Mouse (Mus musculus): Measurements from ENCODE around the gene Olfr713. TPM values are rescaled to one million over a fixed set of nuclear protein-coding genes. Genes with fewer than 3 reads are reported as not detected.

The Olfr713 gene
- polyA plus RNA-seq (2012; ENCODE audit: insufficient read depth, insufficient read length, missing spikeins): not detected in 2 replicates

DNA sequence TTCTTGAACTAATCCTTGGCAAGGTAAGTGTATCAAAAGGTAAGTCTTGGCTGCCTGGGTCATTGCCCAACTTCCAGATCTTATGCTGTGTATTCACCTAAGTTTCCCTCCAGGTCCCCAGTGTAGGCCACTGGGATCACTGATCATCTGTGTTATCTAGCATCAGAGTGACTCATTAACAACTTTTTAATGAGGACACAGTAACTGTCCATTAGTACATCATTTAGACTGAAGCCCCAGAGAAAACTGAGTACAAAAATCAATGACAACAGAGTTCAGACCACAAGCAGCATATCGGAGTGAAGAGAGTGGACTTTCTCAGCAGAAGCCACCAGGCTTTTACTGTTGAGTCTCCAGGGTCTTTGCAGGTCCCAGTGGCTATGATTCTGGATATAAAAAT lies at the start of gene Olfr713:
Gene Olfr713, plus strand, starts transcription at position 301 of the 400 bp plus-strand sequence.
- no peaks in the 10 kb centered on the region for H3K4me1 ChIP-seq (ENCODE audit: control insufficient read depth, insufficient read depth, insufficient read length, low read length)
- no peak within 1 kb of the TSS for H3K27ac ChIP-seq (replicated peaks; ENCODE audit: low read depth, low read length)
- no peak within 1 kb of the TSS for H3K4me3 ChIP-seq (ENCODE audit: insufficient read depth, low read depth, low read length)

DNA sequence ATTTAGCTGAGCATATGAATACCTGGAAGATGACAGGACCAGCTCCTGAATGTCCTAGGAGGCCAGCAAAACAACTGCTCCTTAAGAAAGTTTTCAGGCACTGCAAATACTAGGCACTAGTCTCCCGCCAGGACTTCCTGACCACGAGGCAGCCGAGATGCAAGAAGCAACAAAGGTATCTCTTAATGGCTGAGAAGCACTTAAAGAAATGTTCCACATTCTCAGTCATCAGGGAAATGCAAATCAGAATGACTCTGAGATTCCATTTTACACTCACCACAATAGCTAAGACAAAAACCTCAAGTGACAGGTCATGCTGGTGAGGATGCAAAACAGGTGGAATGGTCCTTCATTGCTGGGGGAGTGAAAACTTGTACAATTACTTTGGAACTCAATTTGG lies 45.7 kb upstream of the Olfr713 start:
- no peaks in the 10 kb centered on the region for H3K4me1 ChIP-seq (ENCODE audit: control insufficient read depth, insufficient read depth, insufficient read length, low read length)
- H3K27ac ChIP-seq (replicated peaks; ENCODE audit: low read depth, low read length): no peak overlapping the region
- no peak overlapping the region for H3K4me3 ChIP-seq (ENCODE audit: insufficient read depth, low read depth, low read length)

DNA sequence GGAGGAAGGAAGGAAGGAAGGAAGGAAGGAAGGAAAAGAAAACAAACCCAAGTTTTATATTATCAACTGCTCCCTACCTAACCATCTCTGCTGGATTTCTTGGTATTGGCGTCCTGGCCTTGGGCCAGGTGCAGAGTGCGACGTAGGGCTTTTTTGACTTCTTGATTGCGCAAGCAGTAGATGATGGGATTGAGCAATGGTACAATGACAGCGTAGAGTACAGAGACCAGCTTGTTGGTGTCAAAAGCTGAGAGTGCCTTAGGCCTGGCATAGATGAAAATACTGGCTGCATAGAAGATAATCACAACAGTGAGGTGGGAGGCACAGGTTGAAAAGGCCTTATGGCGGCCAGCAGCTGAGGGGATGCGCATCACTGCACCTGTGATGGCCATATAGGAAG lies 30.2 kb upstream of the Olfr713 start:
- Histone ChIP-seq H3K4me3 (ENCODE audit: insufficient read depth, low read depth, low read length) (no peak overlapping the region), H3K4me1 (ENCODE audit: control insufficient read depth, insufficient read depth, insufficient read length, low read length) (no peaks in the 10 kb centered on the region), H3K27ac (replicated peaks; ENCODE audit: low read depth, low read length) (no peak overlapping the region)

- Histone ChIP-seq H3K4me1 (ENCODE audit: control insufficient read depth, insufficient read depth, insufficient read length, low read length) (no peaks in the 10 kb centered on the region), H3K4me3 (ENCODE audit: insufficient read depth, low read depth, low read length) (no peak overlapping the region), H3K27ac (replicated peaks; ENCODE audit: low read depth, low read length) (no peak overlapping the region)
Measured at GRCm38 (mm10) chr7:107004169-107004568, 26.8 kb upstream of the Olfr713 start.

DNA sequence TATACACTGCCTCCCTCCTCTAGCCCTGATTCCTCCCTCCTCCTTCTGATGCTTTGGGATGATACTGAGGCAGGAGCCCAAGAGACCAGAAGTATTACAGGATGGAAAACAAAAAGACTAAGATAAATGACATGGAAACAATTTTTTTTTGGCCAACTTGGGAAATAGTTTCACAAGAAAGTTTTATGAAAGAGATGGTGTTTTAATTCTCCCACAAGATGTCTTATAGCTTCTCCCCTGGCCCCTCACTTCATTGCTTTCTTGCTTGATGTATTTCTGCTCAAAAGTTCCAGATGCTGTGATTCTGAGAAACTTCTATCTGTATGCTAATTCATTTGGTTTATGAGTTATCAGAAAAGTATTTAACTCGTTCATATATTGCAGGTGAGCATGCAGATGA lies 25.0 kb upstream of the Olfr713 start, which contains the start of gene Olfr2:
Gene Olfr2, minus strand, starts transcription at position 101 of the 400 bp plus-strand sequence.
- Histone ChIP-seq H3K4me1 (ENCODE audit: control insufficient read depth, insufficient read depth, insufficient read length, low read length) (no peaks in the 10 kb centered on the region), H3K4me3 (ENCODE audit: insufficient read depth, low read depth, low read length) (no peak within 1 kb of the TSS), H3K27ac (replicated peaks; ENCODE audit: low read depth, low read length) (no peak within 1 kb of the TSS)

DNA sequence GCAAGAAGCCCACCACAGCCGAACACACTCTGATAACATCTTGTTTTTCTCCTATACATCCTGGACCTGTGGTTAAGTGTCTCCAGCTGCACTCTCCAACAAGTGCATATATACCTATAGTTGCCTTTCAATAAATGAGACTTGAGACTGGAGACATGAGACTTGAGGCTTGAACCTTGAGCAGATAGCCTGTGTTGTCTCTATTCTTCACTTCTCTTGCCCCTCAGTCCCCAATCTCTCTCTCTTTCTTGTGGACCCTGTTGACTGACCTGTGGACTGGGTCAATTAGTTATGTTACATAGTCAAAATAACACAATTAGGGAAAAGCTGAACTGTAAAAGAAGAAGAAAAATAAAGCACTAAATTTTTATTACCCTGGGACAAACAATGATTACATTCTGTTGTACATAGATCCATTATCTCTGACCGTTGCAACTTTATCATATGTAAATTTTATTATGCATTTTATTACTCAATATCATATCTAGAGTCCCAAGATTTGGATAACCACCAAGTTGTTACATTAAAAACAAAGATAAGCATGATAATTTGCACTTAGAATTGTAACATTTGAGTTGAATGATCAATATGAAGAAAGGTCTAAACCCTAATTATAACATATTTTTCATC lies 9.1 kb downstream of the Olfr713 start:
- Histone ChIP-seq H3K4me1 (ENCODE audit: control insufficient read depth, insufficient read depth, insufficient read length, low read length) (no peaks in the 10 kb centered on the region), H3K4me3 (ENCODE audit: insufficient read depth, low read depth, low read length) (no peak overlapping the region), H3K27ac (replicated peaks; ENCODE audit: low read depth, low read length) (no peak overlapping the region)

- no peaks in the 10 kb centered on the region for H3K4me1 ChIP-seq (ENCODE audit: control insufficient read depth, insufficient read depth, insufficient read length, low read length)
- no peak overlapping the region for H3K4me3 ChIP-seq (ENCODE audit: insufficient read depth, low read depth, low read length)
- no peak overlapping the region for H3K27ac ChIP-seq (replicated peaks; ENCODE audit: low read depth, low read length)
Measured at GRCm38 (mm10) chr7:107043136-107043535, 12.2 kb downstream of the Olfr713 start.

DNA sequence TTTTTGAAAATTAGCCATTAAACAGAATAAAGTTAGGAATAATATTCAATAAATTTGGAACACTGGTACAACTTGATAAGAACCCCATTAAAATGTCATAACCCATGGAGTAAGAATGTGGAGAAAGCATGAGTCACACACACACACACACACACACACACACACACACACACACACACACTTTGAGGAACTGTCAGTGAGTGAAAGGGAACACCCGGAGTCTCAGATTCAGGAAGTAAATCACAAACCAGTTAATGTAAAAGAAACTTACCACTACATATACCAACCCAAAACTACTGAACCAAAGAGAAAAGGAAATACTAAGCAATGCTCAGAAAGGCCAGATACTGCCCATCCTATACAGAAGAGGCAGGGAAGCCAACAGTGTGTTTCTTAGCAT lies 13.4 kb downstream of the Olfr713 start:
- H3K27ac ChIP-seq (replicated peaks; ENCODE audit: low read depth, low read length): no peak overlapping the region
- no peak overlapping the region for H3K4me3 ChIP-seq (ENCODE audit: insufficient read depth, low read depth, low read length)
- no peaks in the 10 kb centered on the region for H3K4me1 ChIP-seq (ENCODE audit: control insufficient read depth, insufficient read depth, insufficient read length, low read length)

- no peak overlapping the region for H3K4me3 ChIP-seq (ENCODE audit: insufficient read depth, low read depth, low read length)
- H3K27ac ChIP-seq (replicated peaks; ENCODE audit: low read depth, low read length): no peak overlapping the region
- no peaks in the 10 kb centered on the region for H3K4me1 ChIP-seq (ENCODE audit: control insufficient read depth, insufficient read depth, insufficient read length, low read length)
Measured at GRCm38 (mm10) chr7:107045833-107046232, 14.9 kb downstream of the Olfr713 start.

GRCm38 (mm10) chr7:107047578-107047977 lies 16.6 kb downstream of the Olfr713 start:
- H3K4me3 ChIP-seq (ENCODE audit: insufficient read depth, low read depth, low read length): peak overlapping the region; percentile 14; the same call in 1 of the 2 replicates
- H3K27ac ChIP-seq (replicated peaks; ENCODE audit: low read depth, low read length): no peak overlapping the region

DNA sequence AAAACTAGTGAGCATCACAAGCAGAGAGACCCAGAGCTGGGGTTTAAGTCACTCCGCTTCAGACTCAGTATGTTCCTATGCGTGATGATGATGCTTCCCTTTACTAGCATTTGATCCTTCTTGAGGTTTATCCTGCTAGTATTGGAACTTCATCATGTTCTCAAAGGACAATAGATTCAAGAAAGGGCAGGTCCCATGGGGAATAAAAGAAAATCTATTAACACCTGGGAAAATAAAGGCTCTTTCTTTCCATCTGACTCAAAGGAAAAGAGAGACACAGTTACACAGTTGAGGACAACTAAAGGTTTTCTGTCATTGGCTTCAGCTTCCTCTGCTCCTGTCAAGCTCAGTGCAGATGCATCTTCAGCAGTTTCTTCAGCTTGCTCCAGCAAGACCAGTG lies 39.7 kb downstream of the Olfr713 start, which contains the start of gene Olfr714:
Gene Olfr714, plus strand, starts transcription at position 301 of the 400 bp plus-strand sequence.
- Histone ChIP-seq H3K4me3 (ENCODE audit: insufficient read depth, low read depth, low read length) (no peak within 1 kb of the TSS), H3K4me1 (ENCODE audit: control insufficient read depth, insufficient read depth, insufficient read length, low read length) (no peaks in the 10 kb centered on the region), H3K27ac (replicated peaks; ENCODE audit: low read depth, low read length) (no peak within 1 kb of the TSS)

More at GRCm38 (mm10) chr7:107047578-107047977, 16.6 kb downstream of the Olfr713 start:
- H3K4me1 ChIP-seq (ENCODE audit: control insufficient read depth, insufficient read depth, insufficient read length, low read length): no peaks in the 10 kb centered on the region

Other genes with a start within 250 kb of the Olfr713 start
- gene Olfr699, start 238.0 kb upstream of the Olfr713 start, polyA plus RNA-seq (2012; ENCODE audit: insufficient read depth, insufficient read length, missing spikeins): not detected in 2 replicates
- gene Olfr700, start 222.3 kb upstream of the Olfr713 start, polyA plus RNA-seq (2012; ENCODE audit: insufficient read depth, insufficient read length, missing spikeins): not detected in 2 replicates
- gene Olfr701, start 217.0 kb upstream of the Olfr713 start, polyA plus RNA-seq (2012; ENCODE audit: insufficient read depth, insufficient read length, missing spikeins): not detected in 2 replicates
- not detected in 2 replicates for gene Olfr702, start 197.3 kb upstream of the Olfr713 start, polyA plus RNA-seq (2012; ENCODE audit: insufficient read depth, insufficient read length, missing spikeins)
- gene Olfr703, start 187.8 kb upstream of the Olfr713 start, polyA plus RNA-seq (2012; ENCODE audit: insufficient read depth, insufficient read length, missing spikeins): not detected in 2 replicates
- not detected in 2 replicates for gene Olfr704, start 168.0 kb upstream of the Olfr713 start, polyA plus RNA-seq (2012; ENCODE audit: insufficient read depth, insufficient read length, missing spikeins)
- not detected in 2 replicates for gene Olfr705, start 154.3 kb upstream of the Olfr713 start, polyA plus RNA-seq (2012; ENCODE audit: insufficient read depth, insufficient read length, missing spikeins)
- gene Olfr706, start 143.0 kb upstream of the Olfr713 start, polyA plus RNA-seq (2012; ENCODE audit: insufficient read depth, insufficient read length, missing spikeins): not detected in 2 replicates
- not detected in 2 replicates for gene Olfr707, start 129.9 kb upstream of the Olfr713 start, polyA plus RNA-seq (2012; ENCODE audit: insufficient read depth, insufficient read length, missing spikeins)
- not detected in 2 replicates for gene Olfr1532-ps1, start 123.2 kb upstream of the Olfr713 start, polyA plus RNA-seq (2012; ENCODE audit: insufficient read depth, insufficient read length, missing spikeins)
- not detected in 2 replicates for gene Olfr709-ps1, start 99.0 kb upstream of the Olfr713 start, polyA plus RNA-seq (2012; ENCODE audit: insufficient read depth, insufficient read length, missing spikeins)
- gene Olfr710, start 82.9 kb upstream of the Olfr713 start, polyA plus RNA-seq (2012; ENCODE audit: insufficient read depth, insufficient read length, missing spikeins): not detected in 2 replicates
- gene Olfr6, start 67.2 kb upstream of the Olfr713 start, polyA plus RNA-seq (2012; ENCODE audit: insufficient read depth, insufficient read length, missing spikeins): not detected in 2 replicates
- not detected in 2 replicates for gene Olfr711, start 55.7 kb upstream of the Olfr713 start, polyA plus RNA-seq (2012; ENCODE audit: insufficient read depth, insufficient read length, missing spikeins)
- not detected in 2 replicates for gene Olfr2, start 25.1 kb upstream of the Olfr713 start, polyA plus RNA-seq (2012; ENCODE audit: insufficient read depth, insufficient read length, missing spikeins)
- gene Olfr714, start 39.8 kb downstream of the Olfr713 start, polyA plus RNA-seq (2012; ENCODE audit: insufficient read depth, insufficient read length, missing spikeins): not detected in 2 replicates
- gene Olfr17, start 62.0 kb downstream of the Olfr713 start, polyA plus RNA-seq (2012; ENCODE audit: insufficient read depth, insufficient read length, missing spikeins): not detected in 2 replicates
- gene Olfr715b, start 79.2 kb downstream of the Olfr713 start, polyA plus RNA-seq (2012; ENCODE audit: insufficient read depth, insufficient read length, missing spikeins): not detected in 2 replicates
- not detected in 2 replicates for gene Olfr715, start 99.9 kb downstream of the Olfr713 start, polyA plus RNA-seq (2012; ENCODE audit: insufficient read depth, insufficient read length, missing spikeins)
- gene Olfr716, start 107.2 kb downstream of the Olfr713 start, polyA plus RNA-seq (2012; ENCODE audit: insufficient read depth, insufficient read length, missing spikeins): not detected in 2 replicates
- gene Nlrp14, start 135.8 kb downstream of the Olfr713 start, polyA plus RNA-seq (2012; ENCODE audit: insufficient read depth, insufficient read length, missing spikeins): not detected in 2 replicates
- not detected in 2 replicates for gene Rbmxl2, start 178.3 kb downstream of the Olfr713 start, polyA plus RNA-seq (2012; ENCODE audit: insufficient read depth, insufficient read length, missing spikeins)

Measured in brown adipose tissue, adult 24 weeks (tissue).